Mouse (Mus musculus): ENCODE measurements around the gene Hs3st1. TPM values are rescaled to one million over a fixed set of nuclear protein-coding genes. Genes with fewer than 3 reads are reported as not detected.

Gene Hs3st1
- polyA plus RNA-seq, 1 experiment from 2014 or later: 16.2 TPM

- Histone ChIP-seq H3K9me3 (no peaks in the 10 kb centered on the region), H3K36me3 (no peaks in the 10 kb centered on the region), H3K9ac (no peak overlapping the region), H3K27ac (no peak overlapping the region), H3K4me1 (no peaks in the 10 kb centered on the region), H3K4me3 (no peak overlapping the region), H3K4me2 (no peak overlapping the region), H3K27me3 (no peaks in the 10 kb centered on the region)
- 49% methylated on average over 5 of the region's 5 CpGs for WGBS
- no peak for ATAC-seq (ENCODE audit: insufficient number of reproducible peaks, insufficient read depth, low FRiP score, low TSS enrichment, low read depth)
Measured at GRCm38 (mm10) chr5:39733013-39733749, 22.1 kb downstream of the Hs3st1 start.

GRCm38 (mm10) chr5:39715694-39716550 lies 39.4 kb downstream of the Hs3st1 start:
- H3K36me3 ChIP-seq: no peaks in the 10 kb centered on the region
- 71% methylated on average over 13 of the region's 13 CpGs for WGBS
- no peak overlapping the region for H3K4me3 ChIP-seq
- H3K27me3 ChIP-seq: no peaks in the 10 kb centered on the region
- H3K4me2 ChIP-seq: no peak overlapping the region
- no peak overlapping the region for H3K27ac ChIP-seq
- H3K4me1 ChIP-seq: 0 out of 2 replicates have a peak, but pooled peaks cover 3% of the 10 kb centered on the region
- ATAC-seq (ENCODE audit: insufficient number of reproducible peaks, insufficient read depth, low FRiP score, low TSS enrichment, low read depth): no peak
- H3K9ac ChIP-seq: no peak overlapping the region
- no peaks in the 10 kb centered on the region for H3K9me3 ChIP-seq

- no peak overlapping the region for H3K4me3 ChIP-seq
- H3K9me3 ChIP-seq: no peaks in the 10 kb centered on the region
- ATAC-seq (ENCODE audit: insufficient number of reproducible peaks, insufficient read depth, low FRiP score, low TSS enrichment, low read depth): no peak
- no peaks in the 10 kb centered on the region for H3K27me3 ChIP-seq
- H3K4me1 ChIP-seq: 0 out of 2 replicates have a peak, but pooled peaks cover 3% of the 10 kb centered on the region
- no peak overlapping the region for H3K4me2 ChIP-seq
- H3K27ac ChIP-seq: no peak overlapping the region
- WGBS: 82% methylated on average over 5 of the region's 5 CpGs
- H3K9ac ChIP-seq: no peak overlapping the region
- H3K36me3 ChIP-seq: no peaks in the 10 kb centered on the region
Measured at GRCm38 (mm10) chr5:39715193-39715592, 40.1 kb downstream of the Hs3st1 start.

GRCm38 (mm10) chr5:39705539-39705938 lies 49.7 kb downstream of the Hs3st1 start:
- WGBS: 83% methylated on average over 3 of the region's 3 CpGs
- Histone ChIP-seq H3K27ac (no peak overlapping the region), H3K4me3 (no peak overlapping the region), H3K4me1 (no peaks in the 10 kb centered on the region), H3K27me3 (no peaks in the 10 kb centered on the region), H3K9me3 (no peaks in the 10 kb centered on the region), H3K9ac (no peak overlapping the region), H3K4me2 (no peak overlapping the region), H3K36me3 (no peaks in the 10 kb centered on the region)
- no peak for ATAC-seq (ENCODE audit: insufficient number of reproducible peaks, insufficient read depth, low FRiP score, low TSS enrichment, low read depth)

- Histone ChIP-seq H3K4me2 (no peak overlapping the region), H3K9ac (no peak overlapping the region), H3K4me1 (no peaks in the 10 kb centered on the region), H3K27me3 (no peaks in the 10 kb centered on the region), H3K4me3 (no peak overlapping the region), H3K36me3 (no peaks in the 10 kb centered on the region), H3K9me3 (no peaks in the 10 kb centered on the region), H3K27ac (no peak overlapping the region)
- ATAC-seq (ENCODE audit: insufficient number of reproducible peaks, insufficient read depth, low FRiP score, low TSS enrichment, low read depth): no peak
- WGBS: 91% methylated on average over 4 of the region's 4 CpGs
Measured at GRCm38 (mm10) chr5:39660826-39661225, 94.4 kb downstream of the Hs3st1 start.

- Histone ChIP-seq H3K4me2 (no peak overlapping the region), H3K27me3 (no peaks in the 10 kb centered on the region), H3K9ac (no peak overlapping the region), H3K9me3 (no peaks in the 10 kb centered on the region), H3K4me3 (no peak overlapping the region), H3K36me3 (no peaks in the 10 kb centered on the region), H3K4me1 (no peaks in the 10 kb centered on the region), H3K27ac (no peak overlapping the region)
- 79% methylated on average over 2 of the region's 2 CpGs for WGBS
- ATAC-seq (ENCODE audit: insufficient number of reproducible peaks, insufficient read depth, low FRiP score, low TSS enrichment, low read depth): peak; percentile 62; the same call in 1 of the 2 replicates
Measured at GRCm38 (mm10) chr5:39659417-39659816, 95.9 kb downstream of the Hs3st1 start.

GRCm38 (mm10) chr5:39644827-39645380 lies 110.4 kb downstream of the Hs3st1 start:
- H3K9ac ChIP-seq: peak overlapping the region; percentile 77
- H3K4me3 ChIP-seq: peak overlapping the region; percentile 70
- no peaks in the 10 kb centered on the region for H3K9me3 ChIP-seq
- under 1% methylated on average over 28 of the region's 28 CpGs for WGBS
- H3K27ac ChIP-seq: no peak overlapping the region
- H3K4me1 ChIP-seq: peaks cover 11% of the 10 kb centered on the region; the same call in 1 of the 2 replicates
- ATAC-seq (ENCODE audit: insufficient number of reproducible peaks, insufficient read depth, low FRiP score, low TSS enrichment, low read depth): peak; percentile 52
- H3K27me3 ChIP-seq: peaks cover 38% of the 10 kb centered on the region
- no peaks in the 10 kb centered on the region for H3K36me3 ChIP-seq
- peak overlapping the region; percentile 97 for H3K4me2 ChIP-seq

- Histone ChIP-seq H3K4me1 (peaks cover 11% of the 10 kb centered on the region; the same call in 1 of the 2 replicates), H3K27ac (no peak overlapping the region), H3K9me3 (no peaks in the 10 kb centered on the region), H3K9ac (peak overlapping the region; percentile 77), H3K4me2 (peak overlapping the region; percentile 97), H3K4me3 (peak overlapping the region; percentile 70), H3K36me3 (no peaks in the 10 kb centered on the region), H3K27me3 (peaks cover 38% of the 10 kb centered on the region)
- 1% methylated on average over 56 of the region's 56 CpGs for WGBS
- ATAC-seq (ENCODE audit: insufficient number of reproducible peaks, insufficient read depth, low FRiP score, low TSS enrichment, low read depth): peak; percentile 89
Measured at GRCm38 (mm10) chr5:39643924-39644826, 111.1 kb downstream of the Hs3st1 start.

GRCm38 (mm10) chr5:39643260-39643923 lies 111.9 kb downstream of the Hs3st1 start:
- Histone ChIP-seq H3K9ac (peak overlapping the region; percentile 77), H3K36me3 (no peaks in the 10 kb centered on the region), H3K9me3 (no peaks in the 10 kb centered on the region), H3K27me3 (peaks cover 38% of the 10 kb centered on the region), H3K27ac (no peak overlapping the region), H3K4me2 (peak overlapping the region; percentile 97), H3K4me3 (peak overlapping the region; percentile 70), H3K4me1 (peaks cover 11% of the 10 kb centered on the region; the same call in 1 of the 2 replicates)
- WGBS: 2% methylated on average over 22 of the region's 22 CpGs
- no peak for ATAC-seq (ENCODE audit: insufficient number of reproducible peaks, insufficient read depth, low FRiP score, low TSS enrichment, low read depth)

GRCm38 (mm10) chr5:39642222-39642770 lies 113.0 kb downstream of the Hs3st1 start:
- 0 out of 2 replicates have a peak overlapping the region, but pooled peaks have one; percentile 70 for H3K4me3 ChIP-seq
- 60% methylated on average over 6 of the region's 6 CpGs for WGBS

More at GRCm38 (mm10) chr5:39642222-39642770, 113.0 kb downstream of the Hs3st1 start:
- Histone ChIP-seq H3K4me2 (peak overlapping the region; percentile 97), H3K4me1 (peaks cover 11% of the 10 kb centered on the region; the same call in 1 of the 2 replicates), H3K27ac (no peak overlapping the region), H3K9me3 (no peaks in the 10 kb centered on the region), H3K9ac (no peak overlapping the region), H3K27me3 (peaks cover 38% of the 10 kb centered on the region), H3K36me3 (no peaks in the 10 kb centered on the region)
- ATAC-seq (ENCODE audit: insufficient number of reproducible peaks, insufficient read depth, low FRiP score, low TSS enrichment, low read depth): no peak
